Mouse (Mus musculus) lung, adult 2 months (tissue): ENCODE data around the gene Ccdc177. TPM values are rescaled to one million over a fixed set of nuclear protein-coding genes. Genes with fewer than 3 reads are reported as not detected.
A peak's percentile ranks its signal among the peaks of the same experiment; 100 is the strongest.

Experiments
- DNase-seq: peaks from one replicate; pipeline ENCODE4 v3.0.0; 2022
- H3K4me1 ChIP-seq: fragments of 200-500 bp; 2 replicates; pipeline ENCODE4 v1.6.1; 2011; ENCODE audit warnings: low read length; ENCODE audit not compliant: control insufficient read depth, insufficient read depth
- H3K4me3 ChIP-seq: fragments of 200-500 bp; replicated peaks from 2 replicates; pipeline ENCODE3; 2011; ENCODE audit warnings: low read depth, mild to moderate bottlenecking, control low read depth, low read length; ENCODE audit errors: extremely low read depth
- CTCF ChIP-seq: fragments of 200-500 bp; IDR thresholded peaks from 2 replicates; pipeline ENCODE4 v1.5.1; 2011; ENCODE audit warnings: mild to moderate bottlenecking, low read length, control low read depth; ENCODE audit not compliant: insufficient read depth
- POLR2A ChIP-seq: fragments of 200-500 bp; IDR thresholded peaks from 2 replicates; pipeline ENCODE4 v1.6.1; 2011; ENCODE audit warnings: low read depth, mild to moderate bottlenecking, control low read depth, low read length, borderline replicate concordance; ENCODE audit errors: extremely low read depth
- WGBS: fragments of 180-500 bp; shearing (Covaris S2); methylation state at CpG from one replicate; pipeline ENCODE4 v1.1.7; 2018; 5-methylcytosine and 5-hydroxymethylcytosine counted together
- polyA plus RNA-seq: library from polyadenylated mRNA; depleted of rRNA; stranded (reverse); fragments of >200 nt; gene quantifications from 2 replicates; pipeline ENCODE4 v1.2.3, GENCODE M21; 2012; rRNA removed

Gene Ccdc177
- not detected in 2 replicates for polyA plus RNA-seq

GRCm38 (mm10) chr12:80760396-80760801, at the start of gene Ccdc177:
Gene Ccdc177, minus strand, starts transcription at chr12:80760687.
- peak; percentile 70 for DNase-seq
- no peak within 1 kb of the TSS for H3K4me3 ChIP-seq
- H3K4me1 ChIP-seq = peaks cover 3% of the 10 kb centered on the region
- under 1% methylated on average over 24 of the region's 24 CpGs for WGBS
- TF ChIP-seq CTCF (peak; percentile 84), POLR2A (no peak)

- WGBS = 10% methylated on average over 2 of the region's 2 CpGs
- no peak for DNase-seq
- Histone ChIP-seq H3K4me1 (peaks cover 50% of the 10 kb centered on the region), H3K4me3 (no peak overlapping the region)
- TF ChIP-seq CTCF (no peak), POLR2A (no peak)
These were observed 49.5 kb upstream of the Ccdc177 start for GRCm38 (mm10) chr12:80810005-80810404.

GRCm38 (mm10) chr12:80807451-80808085, 47.1 kb upstream of the Ccdc177 start:
- DNase-seq = no peak

GRCm38 (mm10) chr12:80804861-80805428, 44.5 kb upstream of the Ccdc177 start:
- no peak for TF ChIP-seq POLR2A
- no peak for TF ChIP-seq CTCF
- 82% methylated on average over 6 of the region's 6 CpGs for WGBS
- DNase-seq = no peak
- H3K4me1 ChIP-seq = peaks cover 33% of the 10 kb centered on the region
- H3K4me3 ChIP-seq = no peak overlapping the region

More at GRCm38 (mm10) chr12:80807451-80808085, 47.1 kb upstream of the Ccdc177 start:
- 74% methylated on average over 2 of the region's 2 CpGs for WGBS
- TF ChIP-seq POLR2A = no peak
- TF ChIP-seq CTCF = no peak
- H3K4me3 ChIP-seq = no peak overlapping the region
- peaks cover 55% of the 10 kb centered on the region for H3K4me1 ChIP-seq

- peaks cover 29% of the 10 kb centered on the region for H3K4me1 ChIP-seq
- no peak overlapping the region for H3K4me3 ChIP-seq
- no peak for TF ChIP-seq CTCF
- no peak for TF ChIP-seq POLR2A
- DNase-seq = no peak
- 23% methylated on average over 3 of the region's 3 CpGs for WGBS
These were observed 43.4 kb upstream of the Ccdc177 start for GRCm38 (mm10) chr12:80803924-80804323.

GRCm38 (mm10) chr12:80801443-80801842, 41.0 kb upstream of the Ccdc177 start:
- Histone ChIP-seq H3K4me1 (peaks cover 22% of the 10 kb centered on the region), H3K4me3 (no peak overlapping the region)
- TF ChIP-seq CTCF (no peak), POLR2A (no peak)
- DNase-seq = no peak
- WGBS = 93% methylated on average over 1 of the region's 1 CpGs

- no peak for TF ChIP-seq POLR2A
- TF ChIP-seq CTCF = no peak
- 83% methylated on average over 3 of the region's 3 CpGs for WGBS
- peaks cover 29% of the 10 kb centered on the region for H3K4me1 ChIP-seq
- H3K4me3 ChIP-seq = no peak overlapping the region
- DNase-seq = no peak
These were observed 39.7 kb upstream of the Ccdc177 start for GRCm38 (mm10) chr12:80800156-80800555.

GRCm38 (mm10) chr12:80798271-80798670, 37.8 kb upstream of the Ccdc177 start:
- H3K4me1 ChIP-seq = peaks cover 36% of the 10 kb centered on the region
- H3K4me3 ChIP-seq = no peak overlapping the region
- no peak for TF ChIP-seq POLR2A
- no peak for TF ChIP-seq CTCF
- no peak for DNase-seq

GRCm38 (mm10) chr12:80794935-80795785, 34.7 kb upstream of the Ccdc177 start:
- H3K4me1 ChIP-seq = peaks cover 41% of the 10 kb centered on the region
- DNase-seq = no peak
- 31% methylated on average over 2 of the region's 2 CpGs for WGBS
- TF ChIP-seq POLR2A = no peak
- no peak for TF ChIP-seq CTCF
- H3K4me3 ChIP-seq = no peak overlapping the region
